ENCODE assay signal across 8 mouse cellular contexts in the genomic region with DNA sequence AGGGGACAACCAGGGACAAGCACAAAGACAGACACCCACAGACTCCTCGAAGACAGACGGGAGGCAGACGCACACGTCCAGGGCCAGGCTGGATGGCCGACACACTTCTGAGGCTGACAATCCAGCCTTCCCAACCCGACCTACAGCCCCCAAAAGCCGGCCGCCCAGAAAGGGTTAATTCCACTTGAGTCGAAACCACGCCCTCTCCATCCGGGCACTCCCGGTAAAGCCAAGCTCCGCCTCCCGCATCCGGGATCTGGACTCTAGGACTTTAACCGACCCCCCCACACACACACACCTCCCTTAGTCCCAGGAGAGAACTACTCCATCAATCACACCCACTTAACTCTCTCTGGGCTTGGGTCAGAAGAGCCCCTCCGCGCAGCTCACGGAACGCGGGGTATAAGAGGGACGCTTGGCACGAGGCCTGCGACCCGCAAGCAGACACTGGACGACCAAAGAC. TPM values are rescaled to one million over a fixed set of nuclear protein-coding genes. Genes with fewer than 3 reads are reported as not detected.
DNase-seq lines count a peak whose midpoint lies in the region; ATAC-seq and TF ChIP-seq lines count a peak whose summit lies in the region.

No protein-coding gene starts in this region.

- no peak for ATAC-seq in G1E (ENCODE audit: extremely low read depth, insufficient number of reproducible peaks, low FRiP score, poor library complexity, severe bottlenecking)
- peak; percentile 52 for ATAC-seq in forebrain, postnatal 0 days
- ATAC-seq in lung, embryonic 16.5 days (ENCODE audit: low read depth), result peak; percentile 56

- TF ChIP-seq CTCF in G1E (IDR thresholded peaks at IDR 0.05; ENCODE audit: low read depth, low read length), result no peak
- no peak for TF ChIP-seq CTCF in cerebellum, adult 2 months (IDR thresholded peaks at IDR 0.05; ENCODE audit: borderline replicate concordance, insufficient read depth, low read depth, low read length)
- TF ChIP-seq CTCF in forebrain, postnatal 0 days (IDR thresholded peaks at IDR 0.05; ENCODE audit: low read depth), result no peak

- peak overlapping the region; percentile 85 for H3K9ac ChIP-seq in forebrain, postnatal 0 days
- peak overlapping the region; percentile 93 for H3K9ac ChIP-seq in lung, embryonic 16.5 days (ENCODE audit: low read length)

- peak overlapping the region; percentile 82 for H3K4me3 ChIP-seq in G1E (ENCODE audit: low read depth, low read length)
- H3K4me3 ChIP-seq in cerebellum, adult 2 months (replicated peaks; ENCODE audit: insufficient read depth, low read depth, low read length), result peak overlapping the region; percentile 70
- peak overlapping the region; percentile 71 for H3K4me3 ChIP-seq in forebrain, postnatal 0 days (ENCODE audit: low read depth, low read length)
- H3K4me3 ChIP-seq in lung, embryonic 16.5 days (ENCODE audit: low read length), result peak overlapping the region; percentile 77

- peak; percentile 64 for DNase-seq in G1E (ENCODE audit: low spot score)
- DNase-seq in cerebellum, adult 2 months, result peak; percentile 92 to 95
- DNase-seq in forebrain, postnatal 0 days, result peak; percentile 96
- DNase-seq in heart, postnatal 4 days, result peak; percentile 98
- DNase-seq in layer of hippocampus, adult 9-10 months (ENCODE audit: low spot score), result peak; percentile 86
- peak; percentile 95 for DNase-seq in ovary, postnatal 14 days (ENCODE audit: low spot score)
- peak; percentile 95 for DNase-seq in thymus, postnatal 14 days

- TF ChIP-seq POLR2A in cerebellum, adult 2 months (IDR thresholded peaks at IDR 0.05; ENCODE audit: borderline replicate concordance, insufficient read depth, low read length), result peak; percentile 39; the same call in 1 of the 2 replicates

- no peaks in the 10 kb centered on the region for H3K27me3 ChIP-seq in G1E (ENCODE audit: insufficient read depth, low read length)
- no peaks in the 10 kb centered on the region for H3K27me3 ChIP-seq in cerebellum, adult 2 months (ENCODE audit: control insufficient read depth, insufficient read depth, low read length)
- no peaks in the 10 kb centered on the region for H3K27me3 ChIP-seq in forebrain, postnatal 0 days (ENCODE audit: insufficient read depth, low read length)
- no peaks in the 10 kb centered on the region for H3K27me3 ChIP-seq in lung, embryonic 16.5 days (ENCODE audit: control insufficient read depth, insufficient read depth, low read depth, low read length)

- H3K4me2 ChIP-seq in forebrain, postnatal 0 days (ENCODE audit: low read depth), result peak overlapping the region; percentile 98
- H3K4me2 ChIP-seq in lung, embryonic 16.5 days (ENCODE audit: low read depth, low read length), result peak overlapping the region; percentile 91

- H3K36me3 ChIP-seq in G1E (replicated peaks), result peaks cover 57% of the 10 kb centered on the region
- peaks cover 29% of the 10 kb centered on the region for H3K36me3 ChIP-seq in forebrain, postnatal 0 days (ENCODE audit: insufficient read depth)
- peaks cover 22% of the 10 kb centered on the region for H3K36me3 ChIP-seq in lung, embryonic 16.5 days (ENCODE audit: control insufficient read depth, insufficient read depth, low read length)

- under 1% methylated on average over 26 of the region's 26 CpGs for WGBS in cerebellum, adult 2 months
- WGBS in forebrain, postnatal 0 days, result 0% methylated on average over 26 of the region's 26 CpGs
- under 1% methylated on average over 26 of the region's 26 CpGs for WGBS in lung, embryonic 16.5 days

- H3K4me1 ChIP-seq in G1E (ENCODE audit: insufficient read depth, low read depth, low read length), result peaks cover 86% of the 10 kb centered on the region
- H3K4me1 ChIP-seq in cerebellum, adult 2 months (ENCODE audit: control insufficient read depth, insufficient read depth, low read length), result peaks cover 16% of the 10 kb centered on the region; the same call in 1 of the 2 replicates
- H3K4me1 ChIP-seq in forebrain, postnatal 0 days (ENCODE audit: insufficient read depth), result peaks cover 31% of the 10 kb centered on the region
- H3K4me1 ChIP-seq in lung, embryonic 16.5 days (replicated peaks; ENCODE audit: control insufficient read depth, insufficient read depth, low read length), result peaks cover 44% of the 10 kb centered on the region

- no peaks in the 10 kb centered on the region for H3K9me3 ChIP-seq in G1E (replicated peaks)
- H3K9me3 ChIP-seq in forebrain, postnatal 0 days (ENCODE audit: low read length), result no peaks in the 10 kb centered on the region
- no peaks in the 10 kb centered on the region for H3K9me3 ChIP-seq in lung, embryonic 16.5 days (ENCODE audit: control insufficient read depth, low read length)

- H3K27ac ChIP-seq in cerebellum, adult 2 months (ENCODE audit: insufficient read depth, low read length), result peak overlapping the region; percentile 77
- peak overlapping the region; percentile 99 for H3K27ac ChIP-seq in forebrain, postnatal 0 days (ENCODE audit: low read depth, low read length)
- peak overlapping the region; percentile 96 for H3K27ac ChIP-seq in lung, embryonic 16.5 days (ENCODE audit: low read length)

RNA-seq across cellular contexts. Expression of a gene that starts 2.4 kb away (rescaled TPM):
- total RNA-seq in G1E (2014; fragmentation: Nextera tagmentation), result 145 and 185 TPM in 2 replicates
- 3.9 and 4.8 TPM in 2 replicates for total RNA-seq in G1E (2017)
- polyA plus RNA-seq in G1E (2012), result 104 and 111 TPM in 2 replicates
- polyA plus RNA-seq in cerebellum, adult 2 months (2012; rRNA removed), result 14.0 and 16.5 TPM in 2 replicates
- total RNA-seq in forebrain, postnatal 0 days (2014; rRNA removed), result 10.2 and 15.0 TPM in 2 replicates
- polyA plus RNA-seq in forebrain, postnatal 0 days (2015; fragmentation: Nextera tagmentation; extraction: Ambion mirVana), result 18.1 and 30.2 TPM in 2 replicates
- total RNA-seq in heart, postnatal 4 days (2021), result 10 to 100 TPM; 48.3 to 49.7 TPM
- 25.2 and 26.0 TPM in 2 replicates for polyA plus RNA-seq in lung, embryonic 16.5 days (2015; fragmentation: Nextera tagmentation; extraction: Ambion mirVana)

RNA-seq across cellular contexts. Expression of a gene that starts 13.1 kb away (rescaled TPM):
- total RNA-seq in G1E (2014; fragmentation: Nextera tagmentation), result 2.6 TPM in 2 replicates
- total RNA-seq in G1E (2017), result 0.93 and 1.2 TPM in 2 replicates
- polyA plus RNA-seq in G1E (2012), result 2.2 and 3.0 TPM in 2 replicates
- 5.7 and 6.0 TPM in 2 replicates for polyA plus RNA-seq in cerebellum, adult 2 months (2012; rRNA removed)
- 2.0 and 2.4 TPM in 2 replicates for total RNA-seq in forebrain, postnatal 0 days (2014; rRNA removed)
- polyA plus RNA-seq in forebrain, postnatal 0 days (2015; fragmentation: Nextera tagmentation; extraction: Ambion mirVana), result 6.8 and 7.7 TPM in 2 replicates
- total RNA-seq in heart, postnatal 4 days (2021), result 10 to 100 TPM; 37.1 to 38.3 TPM
- polyA plus RNA-seq in lung, embryonic 16.5 days (2015; fragmentation: Nextera tagmentation; extraction: Ambion mirVana), result 54.7 and 57.4 TPM in 2 replicates

RNA-seq across cellular contexts. Expression of a gene that starts 15.7 kb away (rescaled TPM):
- total RNA-seq in G1E (2014; fragmentation: Nextera tagmentation), result 24.0 and 26.0 TPM in 2 replicates
- 36.0 and 41.5 TPM in 2 replicates for total RNA-seq in G1E (2017)
- 3.5 and 9.1 TPM in 2 replicates for polyA plus RNA-seq in G1E (2012)
- polyA plus RNA-seq in cerebellum, adult 2 months (2012; rRNA removed), result 40.2 and 41.9 TPM in 2 replicates
- total RNA-seq in forebrain, postnatal 0 days (2014; rRNA removed), result 21.1 and 28.9 TPM in 2 replicates
- 17.0 and 24.2 TPM in 2 replicates for polyA plus RNA-seq in forebrain, postnatal 0 days (2015; fragmentation: Nextera tagmentation; extraction: Ambion mirVana)
- total RNA-seq in heart, postnatal 4 days (2021), result 10 to 100 TPM; 21.3 to 22.1 TPM
- 32.3 and 32.6 TPM in 2 replicates for polyA plus RNA-seq in lung, embryonic 16.5 days (2015; fragmentation: Nextera tagmentation; extraction: Ambion mirVana)

RNA-seq across cellular contexts. Expression of a gene that starts 15.8 kb away (rescaled TPM):
- total RNA-seq in G1E (2014; fragmentation: Nextera tagmentation), result 96.2 and 98.4 TPM in 2 replicates
- 171 and 204 TPM in 2 replicates for total RNA-seq in G1E (2017)
- 104 and 107 TPM in 2 replicates for polyA plus RNA-seq in G1E (2012)
- polyA plus RNA-seq in cerebellum, adult 2 months (2012; rRNA removed), result 193 and 200 TPM in 2 replicates
- 47.7 and 59.2 TPM in 2 replicates for total RNA-seq in forebrain, postnatal 0 days (2014; rRNA removed)
- 125 and 141 TPM in 2 replicates for polyA plus RNA-seq in forebrain, postnatal 0 days (2015; fragmentation: Nextera tagmentation; extraction: Ambion mirVana)
- total RNA-seq in heart, postnatal 4 days (2021), result 100 to 1,000 TPM in 1 of 2 experiments, 10 to 100 TPM in 1; 92.3 to 101 TPM
- 158 and 165 TPM in 2 replicates for polyA plus RNA-seq in lung, embryonic 16.5 days (2015; fragmentation: Nextera tagmentation; extraction: Ambion mirVana)

RNA-seq across cellular contexts. Expression of a gene that starts 41.9 kb away (rescaled TPM):
- total RNA-seq in G1E (2014; fragmentation: Nextera tagmentation) (120 TPM in 2 replicates), G1E (2017) (55.6 and 71.0 TPM in 2 replicates)
- 183 and 212 TPM in 2 replicates for polyA plus RNA-seq in G1E (2012)
- polyA plus RNA-seq in cerebellum, adult 2 months (2012; rRNA removed), result 111 and 115 TPM in 2 replicates
- 356 and 381 TPM in 2 replicates for total RNA-seq in forebrain, postnatal 0 days (2014; rRNA removed)
- polyA plus RNA-seq in forebrain, postnatal 0 days (2015; fragmentation: Nextera tagmentation; extraction: Ambion mirVana), result 55.3 and 74.7 TPM in 2 replicates
- total RNA-seq in heart, postnatal 4 days (2021), result 10 to 100 TPM; 75.3 to 76.7 TPM
- polyA plus RNA-seq in lung, embryonic 16.5 days (2015; fragmentation: Nextera tagmentation; extraction: Ambion mirVana), result 56.9 and 60.3 TPM in 2 replicates
